Mouse (Mus musculus): ENCODE measurements at regions not wholly inside any gene's neighbourhood (a gene's known extent, or its start where the extent isn't known, plus 50 kb on each side); places are given as distances from the start of the nearest gene placed in this dataset.

DNA sequence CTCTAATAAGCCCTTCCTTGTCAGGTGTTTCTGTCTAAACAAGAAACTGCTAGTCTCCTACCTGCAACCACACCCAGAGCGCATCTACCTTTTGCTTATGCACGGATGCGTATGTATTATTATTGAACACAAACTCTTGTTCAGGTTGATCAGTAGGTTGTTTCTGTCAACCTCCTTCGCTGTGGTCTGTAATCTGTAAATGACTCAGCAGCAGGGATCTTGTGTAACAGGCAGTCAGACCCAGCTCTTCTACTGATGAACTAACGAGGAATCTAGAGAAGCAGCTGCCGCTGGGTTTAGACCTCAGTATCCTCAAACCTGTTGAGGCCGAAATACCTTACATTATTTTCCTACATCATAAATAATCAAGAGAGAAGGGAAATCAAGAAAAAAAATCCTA lies 220.4 kb downstream of the Btg1 start:
- no peak for TF ChIP-seq POLR2A (IDR thresholded peaks at IDR 0.05; ENCODE audit: low read depth, low read length)
- no peak for TF ChIP-seq CTCF (conservative IDR thresholded peaks at IDR 0.05; ENCODE audit: insufficient read depth, insufficient read length, low read depth, low read length)

Measured in kidney, adult 2 months (tissue).